Mouse (Mus musculus): ENCODE results near the gene Gm1043. TPM values are rescaled to one million over a fixed set of nuclear protein-coding genes. Genes with fewer than 3 reads are reported as not detected.

The Gm1043 gene
- 2.7 and 3.0 TPM in 2 replicates for polyA plus RNA-seq (2012; rRNA removed)

GRCm38 (mm10) chr5:37085241-37085640 is at the start of gene Gm1043:
Gene Gm1043, plus strand, starts transcription at chr5:37085370.
- DNase-seq (ENCODE audit: low read depth in 1 of 2, low spot score in 2 of 2) = no peak
- TF ChIP-seq POLR2A (IDR thresholded peaks at IDR 0.05; ENCODE audit: low read depth, low read length) = no peak
- WGBS = 89% methylated on average over 16 of the region's 16 CpGs

DNA sequence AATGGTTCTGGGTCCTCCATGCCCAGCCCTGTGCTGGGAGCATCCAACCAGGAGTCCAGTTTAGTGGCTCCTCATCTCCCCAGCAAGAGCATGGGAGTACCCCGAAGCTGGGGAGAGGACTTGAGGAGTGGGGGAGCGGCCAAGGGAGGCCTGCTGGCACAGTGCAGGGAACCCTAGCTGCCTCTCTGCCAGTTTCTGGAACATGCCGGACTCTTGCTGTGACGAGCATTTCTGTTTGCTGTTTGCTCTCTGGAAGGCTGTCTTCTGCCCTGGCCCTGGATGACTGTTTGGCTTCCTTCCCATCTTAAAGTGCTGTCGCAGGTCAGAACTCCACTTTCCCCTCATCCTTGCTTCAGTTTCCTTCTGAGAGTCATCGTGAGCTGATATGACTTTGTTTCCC is 49.3 kb upstream of the Gm1043 start:
- Histone ChIP-seq H3K27ac (ENCODE audit: insufficient read depth, low read length) (no peak overlapping the region), H3K36me3 (ENCODE audit: control insufficient read depth, insufficient read depth, low read length) (no peaks in the 10 kb centered on the region), H3K27me3 (ENCODE audit: control insufficient read depth, insufficient read depth, low read length) (no peaks in the 10 kb centered on the region), H3K4me1 (ENCODE audit: control insufficient read depth, insufficient read depth, insufficient read length) (no peaks in the 10 kb centered on the region), H3K4me3 (ENCODE audit: extremely low read depth, insufficient read depth, insufficient read length) (no peak overlapping the region)
- no peak for DNase-seq (ENCODE audit: low read depth in 1 of 2, low spot score in 2 of 2)
- 90% methylated on average over 6 of the region's 6 CpGs for WGBS
- no peak for TF ChIP-seq CTCF (IDR thresholded peaks at IDR 0.05; ENCODE audit: extremely low read depth, insufficient read depth, insufficient read length, insufficient replicate concordance)
- TF ChIP-seq POLR2A (IDR thresholded peaks at IDR 0.05; ENCODE audit: low read depth, low read length) = no peak

More at GRCm38 (mm10) chr5:37085241-37085640, at the start of gene Gm1043:
- no peaks in the 10 kb centered on the region for H3K27me3 ChIP-seq (ENCODE audit: control insufficient read depth, insufficient read depth, low read length)
- peaks cover 11% of the 10 kb centered on the region for H3K36me3 ChIP-seq (ENCODE audit: control insufficient read depth, insufficient read depth, low read length)
- no peak within 1 kb of the TSS for H3K4me3 ChIP-seq (ENCODE audit: extremely low read depth, insufficient read depth, insufficient read length)
- H3K4me1 ChIP-seq (ENCODE audit: control insufficient read depth, insufficient read depth, insufficient read length) = peaks cover 24% of the 10 kb centered on the region; the same call in 1 of the 2 replicates
- H3K27ac ChIP-seq (ENCODE audit: insufficient read depth, low read length) = no peak within 1 kb of the TSS

DNA sequence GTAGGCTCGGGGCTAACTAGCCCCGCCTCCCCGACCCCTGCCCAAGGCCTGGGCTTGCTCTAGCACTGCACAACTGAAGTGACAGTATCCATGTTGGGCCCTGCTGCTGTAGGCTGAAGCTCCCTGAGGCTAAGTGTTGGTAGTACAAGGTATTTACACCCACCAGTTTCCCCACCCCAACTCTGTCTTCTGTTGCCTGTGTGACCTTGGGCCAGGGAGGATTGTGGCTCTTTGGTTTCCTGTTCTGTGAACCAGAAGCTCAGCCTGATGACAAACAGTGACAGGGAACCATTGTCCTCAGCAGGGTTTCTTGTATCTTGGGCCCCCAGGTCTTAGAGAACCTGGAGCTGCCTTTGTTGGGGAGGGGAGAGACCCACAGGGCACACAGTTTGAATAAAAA is 48.3 kb upstream of the Gm1043 start:
- TF ChIP-seq CTCF (IDR thresholded peaks at IDR 0.05; ENCODE audit: extremely low read depth, insufficient read depth, insufficient read length, insufficient replicate concordance) (no peak), POLR2A (IDR thresholded peaks at IDR 0.05; ENCODE audit: low read depth, low read length) (no peak)
- WGBS = 63% methylated on average over 3 of the region's 3 CpGs
- Histone ChIP-seq H3K27ac (ENCODE audit: insufficient read depth, low read length) (no peak overlapping the region), H3K36me3 (ENCODE audit: control insufficient read depth, insufficient read depth, low read length) (no peaks in the 10 kb centered on the region), H3K27me3 (ENCODE audit: control insufficient read depth, insufficient read depth, low read length) (no peaks in the 10 kb centered on the region), H3K4me1 (ENCODE audit: control insufficient read depth, insufficient read depth, insufficient read length) (peaks cover 6% of the 10 kb centered on the region; the same call in 1 of the 2 replicates), H3K4me3 (ENCODE audit: extremely low read depth, insufficient read depth, insufficient read length) (no peak overlapping the region)
- no peak for DNase-seq (ENCODE audit: low read depth in 1 of 2, low spot score in 2 of 2)

DNA sequence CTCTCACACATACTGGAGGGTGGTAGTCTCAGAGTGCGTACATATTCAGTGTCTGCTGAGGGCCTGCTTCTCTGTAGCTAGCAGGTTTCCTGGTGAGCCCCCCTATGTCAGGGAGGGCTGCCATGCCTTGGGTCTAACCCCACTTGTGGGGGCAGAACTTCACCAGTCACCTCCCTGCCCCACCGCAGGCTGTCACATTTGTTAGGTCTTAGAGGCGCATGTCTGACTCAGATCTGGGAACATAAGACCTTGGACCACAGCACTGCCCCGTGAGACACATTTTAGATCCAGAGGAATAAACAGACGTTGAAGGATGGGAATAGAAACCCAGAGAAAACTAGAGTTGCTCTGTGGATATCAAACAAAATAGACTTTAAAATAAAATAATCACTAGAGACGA is 45.3 kb upstream of the Gm1043 start:
- no peak overlapping the region for H3K27ac ChIP-seq (ENCODE audit: insufficient read depth, low read length)
- 73% methylated on average over 6 of the region's 6 CpGs for WGBS
- no peak overlapping the region for H3K4me3 ChIP-seq (ENCODE audit: extremely low read depth, insufficient read depth, insufficient read length)
- peaks cover 19% of the 10 kb centered on the region; the same call in 1 of the 2 replicates for H3K4me1 ChIP-seq (ENCODE audit: control insufficient read depth, insufficient read depth, insufficient read length)
- H3K36me3 ChIP-seq (ENCODE audit: control insufficient read depth, insufficient read depth, low read length) = no peaks in the 10 kb centered on the region
- no peak for DNase-seq (ENCODE audit: low read depth in 1 of 2, low spot score in 2 of 2)
- TF ChIP-seq CTCF (IDR thresholded peaks at IDR 0.05; ENCODE audit: extremely low read depth, insufficient read depth, insufficient read length, insufficient replicate concordance) (no peak), POLR2A (IDR thresholded peaks at IDR 0.05; ENCODE audit: low read depth, low read length) (no peak)
- H3K27me3 ChIP-seq (ENCODE audit: control insufficient read depth, insufficient read depth, low read length) = no peaks in the 10 kb centered on the region

DNA sequence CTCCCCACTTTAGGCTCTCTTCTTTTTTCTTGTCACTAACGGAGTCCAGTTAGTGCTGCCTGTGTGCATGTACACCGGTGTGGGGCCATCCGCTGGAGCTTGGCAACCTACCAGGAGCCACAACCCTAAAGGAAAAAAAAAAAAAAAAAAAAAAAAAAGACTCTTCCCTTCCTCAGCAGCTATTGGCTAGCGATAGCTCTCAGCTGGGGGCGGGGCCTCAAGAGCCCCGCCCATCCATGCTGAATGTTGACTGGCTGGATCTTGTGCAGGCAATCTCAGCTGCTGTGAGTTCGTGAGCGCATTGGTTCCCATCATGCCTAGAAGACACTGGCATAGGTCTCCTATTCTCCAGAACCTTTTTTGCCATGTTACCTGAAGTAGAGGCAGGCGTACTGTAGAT is 44.5 kb upstream of the Gm1043 start:
- Histone ChIP-seq H3K4me1 (ENCODE audit: control insufficient read depth, insufficient read depth, insufficient read length) (peaks cover 27% of the 10 kb centered on the region), H3K4me3 (ENCODE audit: extremely low read depth, insufficient read depth, insufficient read length) (no peak overlapping the region), H3K27ac (ENCODE audit: insufficient read depth, low read length) (no peak overlapping the region), H3K36me3 (ENCODE audit: control insufficient read depth, insufficient read depth, low read length) (no peaks in the 10 kb centered on the region), H3K27me3 (ENCODE audit: control insufficient read depth, insufficient read depth, low read length) (no peaks in the 10 kb centered on the region)
- no peak for DNase-seq (ENCODE audit: low read depth in 1 of 2, low spot score in 2 of 2)
- WGBS = 17% methylated on average over 9 of the region's 9 CpGs
- TF ChIP-seq CTCF (IDR thresholded peaks at IDR 0.05; ENCODE audit: extremely low read depth, insufficient read depth, insufficient read length, insufficient replicate concordance) = no peak
- TF ChIP-seq POLR2A (IDR thresholded peaks at IDR 0.05; ENCODE audit: low read depth, low read length) = no peak

DNA sequence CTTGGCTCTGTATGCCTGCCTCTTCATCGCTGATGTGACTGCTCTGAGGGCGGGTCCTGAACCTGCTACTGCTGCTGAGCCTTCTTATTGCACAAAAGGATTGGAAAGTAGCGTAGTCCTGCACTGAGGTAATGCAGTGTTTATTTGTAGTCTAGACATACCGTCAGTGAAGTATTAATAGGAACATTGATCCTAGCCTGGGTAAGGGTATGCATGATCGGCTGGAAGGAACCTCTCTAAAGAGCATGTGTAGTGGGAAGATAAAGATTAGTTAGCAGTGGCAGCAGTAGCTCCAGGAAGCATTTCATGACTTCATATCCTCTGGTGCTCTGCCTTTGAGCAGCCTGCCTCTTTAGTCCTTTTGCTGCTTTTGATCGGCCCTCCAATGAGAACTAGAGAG is 43.5 kb upstream of the Gm1043 start:
- H3K4me3 ChIP-seq (ENCODE audit: extremely low read depth, insufficient read depth, insufficient read length) = no peak overlapping the region
- 35% methylated on average over 6 of the region's 6 CpGs for WGBS
- peaks cover 34% of the 10 kb centered on the region for H3K4me1 ChIP-seq (ENCODE audit: control insufficient read depth, insufficient read depth, insufficient read length)
- H3K36me3 ChIP-seq (ENCODE audit: control insufficient read depth, insufficient read depth, low read length) = no peaks in the 10 kb centered on the region
- no peaks in the 10 kb centered on the region for H3K27me3 ChIP-seq (ENCODE audit: control insufficient read depth, insufficient read depth, low read length)
- 0 out of 2 replicates have a peak overlapping the region, but pooled peaks have one; percentile 28 for H3K27ac ChIP-seq (ENCODE audit: insufficient read depth, low read length)
- no peak for DNase-seq (ENCODE audit: low read depth in 1 of 2, low spot score in 2 of 2)
- TF ChIP-seq POLR2A (IDR thresholded peaks at IDR 0.05; ENCODE audit: low read depth, low read length) = no peak
- no peak for TF ChIP-seq CTCF (IDR thresholded peaks at IDR 0.05; ENCODE audit: extremely low read depth, insufficient read depth, insufficient read length, insufficient replicate concordance)

- 86% methylated on average over 4 of the region's 4 CpGs for WGBS
- H3K36me3 ChIP-seq (ENCODE audit: control insufficient read depth, insufficient read depth, low read length) = no peaks in the 10 kb centered on the region
- no peak for DNase-seq (ENCODE audit: low read depth in 1 of 2, low spot score in 2 of 2)
- peaks cover 37% of the 10 kb centered on the region for H3K4me1 ChIP-seq (ENCODE audit: control insufficient read depth, insufficient read depth, insufficient read length)
- TF ChIP-seq CTCF (IDR thresholded peaks at IDR 0.05; ENCODE audit: extremely low read depth, insufficient read depth, insufficient read length, insufficient replicate concordance) (no peak), POLR2A (IDR thresholded peaks at IDR 0.05; ENCODE audit: low read depth, low read length) (no peak)
- H3K27me3 ChIP-seq (ENCODE audit: control insufficient read depth, insufficient read depth, low read length) = no peaks in the 10 kb centered on the region
- no peak overlapping the region for H3K4me3 ChIP-seq (ENCODE audit: extremely low read depth, insufficient read depth, insufficient read length)
- no peak overlapping the region for H3K27ac ChIP-seq (ENCODE audit: insufficient read depth, low read length)
Observed at GRCm38 (mm10) chr5:37042934-37043333, 42.2 kb upstream of the Gm1043 start.
